Mouse (Mus musculus): ENCODE measurements around the gene Tspan14. TPM values are rescaled to one million over a fixed set of nuclear protein-coding genes. Genes with fewer than 3 reads are reported as not detected.

Gene Tspan14
- polyA plus RNA-seq, 1 experiment from 2014 or later: 72.7 TPM

GRCm38 (mm10) chr14:40935481-40935880 is 31.1 kb downstream of the Tspan14 start:
- no peak overlapping the region for H3K27ac ChIP-seq (replicated peaks; ENCODE audit: low read depth, low read length)
- H3K4me1 ChIP-seq (ENCODE audit: control insufficient read depth, insufficient read depth, low read length): peaks cover 12% of the 10 kb centered on the region; the same call in 1 of the 2 replicates
- H3K4me3 ChIP-seq (ENCODE audit: low read depth, low read length): no peak overlapping the region
- ATAC-seq (ENCODE audit: low read depth) (no peak), DNase-seq (ENCODE audit: low spot score) (no peak)
- no peak overlapping the region for H3K4me2 ChIP-seq (ENCODE audit: low read depth, low read length)
- no peaks in the 10 kb centered on the region for H3K9me3 ChIP-seq (ENCODE audit: control insufficient read depth, low read length)
- H3K36me3 ChIP-seq (ENCODE audit: control insufficient read depth, insufficient read depth, low read length): no peaks in the 10 kb centered on the region
- 92% methylated on average over 1 of the region's 1 CpGs for WGBS
- no peak overlapping the region for H3K9ac ChIP-seq (ENCODE audit: low read depth, low read length)
- H3K27me3 ChIP-seq (replicated peaks; ENCODE audit: control insufficient read depth, insufficient read depth, low read length): no peaks in the 10 kb centered on the region

- Histone ChIP-seq H3K27me3 (replicated peaks; ENCODE audit: control insufficient read depth, insufficient read depth, low read length) (no peaks in the 10 kb centered on the region), H3K36me3 (ENCODE audit: control insufficient read depth, insufficient read depth, low read length) (no peaks in the 10 kb centered on the region), H3K9me3 (ENCODE audit: control insufficient read depth, low read length) (no peaks in the 10 kb centered on the region), H3K9ac (ENCODE audit: low read depth, low read length) (no peak overlapping the region), H3K4me3 (ENCODE audit: low read depth, low read length) (no peak overlapping the region), H3K4me1 (ENCODE audit: control insufficient read depth, insufficient read depth, low read length) (peaks cover 13% of the 10 kb centered on the region; the same call in 1 of the 2 replicates), H3K27ac (replicated peaks; ENCODE audit: low read depth, low read length) (no peak overlapping the region), H3K4me2 (ENCODE audit: low read depth, low read length) (no peak overlapping the region)
- ATAC-seq (ENCODE audit: low read depth) (no peak), DNase-seq (ENCODE audit: low spot score) (no peak)
- WGBS: 88% methylated on average over 2 of the region's 2 CpGs
Observed at GRCm38 (mm10) chr14:40935054-40935453, 31.6 kb downstream of the Tspan14 start.

GRCm38 (mm10) chr14:40933328-40933727 is 33.3 kb downstream of the Tspan14 start:
- no peaks in the 10 kb centered on the region for H3K9me3 ChIP-seq (ENCODE audit: control insufficient read depth, low read length)
- DNase-seq (ENCODE audit: low spot score) (no peak), ATAC-seq (ENCODE audit: low read depth) (no peak)
- H3K9ac ChIP-seq (ENCODE audit: low read depth, low read length): no peak overlapping the region
- no peak overlapping the region for H3K4me3 ChIP-seq (ENCODE audit: low read depth, low read length)
- H3K36me3 ChIP-seq (ENCODE audit: control insufficient read depth, insufficient read depth, low read length): no peaks in the 10 kb centered on the region
- H3K27ac ChIP-seq (replicated peaks; ENCODE audit: low read depth, low read length): no peak overlapping the region
- peaks cover 15% of the 10 kb centered on the region; the same call in 1 of the 2 replicates for H3K4me1 ChIP-seq (ENCODE audit: control insufficient read depth, insufficient read depth, low read length)
- no peak overlapping the region for H3K4me2 ChIP-seq (ENCODE audit: low read depth, low read length)
- no peaks in the 10 kb centered on the region for H3K27me3 ChIP-seq (replicated peaks; ENCODE audit: control insufficient read depth, insufficient read depth, low read length)
- 79% methylated on average over 7 of the region's 7 CpGs for WGBS

GRCm38 (mm10) chr14:40932225-40932624 is 34.4 kb downstream of the Tspan14 start:
- no peaks in the 10 kb centered on the region for H3K36me3 ChIP-seq (ENCODE audit: control insufficient read depth, insufficient read depth, low read length)
- no peaks in the 10 kb centered on the region for H3K27me3 ChIP-seq (replicated peaks; ENCODE audit: control insufficient read depth, insufficient read depth, low read length)
- no peak for ATAC-seq (ENCODE audit: low read depth)
- 86% methylated on average over 9 of the region's 9 CpGs for WGBS
- no peak overlapping the region for H3K4me3 ChIP-seq (ENCODE audit: low read depth, low read length)
- no peaks in the 10 kb centered on the region for H3K9me3 ChIP-seq (ENCODE audit: control insufficient read depth, low read length)
- H3K27ac ChIP-seq (replicated peaks; ENCODE audit: low read depth, low read length): no peak overlapping the region
- H3K9ac ChIP-seq (ENCODE audit: low read depth, low read length): no peak overlapping the region
- H3K4me1 ChIP-seq (ENCODE audit: control insufficient read depth, insufficient read depth, low read length): peaks cover 19% of the 10 kb centered on the region; the same call in 1 of the 2 replicates
- no peak overlapping the region for H3K4me2 ChIP-seq (ENCODE audit: low read depth, low read length)
- DNase-seq (ENCODE audit: low spot score): no peak

- no peak overlapping the region for H3K9ac ChIP-seq (ENCODE audit: low read depth, low read length)
- H3K4me1 ChIP-seq (ENCODE audit: control insufficient read depth, insufficient read depth, low read length): peaks cover 19% of the 10 kb centered on the region; the same call in 1 of the 2 replicates
- 35% methylated on average over 3 of the region's 3 CpGs for WGBS
- H3K9me3 ChIP-seq (ENCODE audit: control insufficient read depth, low read length): no peaks in the 10 kb centered on the region
- H3K36me3 ChIP-seq (ENCODE audit: control insufficient read depth, insufficient read depth, low read length): no peaks in the 10 kb centered on the region
- no peak overlapping the region for H3K4me2 ChIP-seq (ENCODE audit: low read depth, low read length)
- no peak for DNase-seq (ENCODE audit: low spot score)
- H3K27ac ChIP-seq (replicated peaks; ENCODE audit: low read depth, low read length): no peak overlapping the region
- no peak overlapping the region for H3K4me3 ChIP-seq (ENCODE audit: low read depth, low read length)
- ATAC-seq (ENCODE audit: low read depth): no peak
- no peaks in the 10 kb centered on the region for H3K27me3 ChIP-seq (replicated peaks; ENCODE audit: control insufficient read depth, insufficient read depth, low read length)
Observed at GRCm38 (mm10) chr14:40931115-40931829, 35.3 kb downstream of the Tspan14 start.

GRCm38 (mm10) chr14:40929943-40930342 is 36.7 kb downstream of the Tspan14 start:
- DNase-seq (ENCODE audit: low spot score): no peak
- 86% methylated on average over 2 of the region's 2 CpGs for WGBS
- no peaks in the 10 kb centered on the region for H3K9me3 ChIP-seq (ENCODE audit: control insufficient read depth, low read length)
- H3K9ac ChIP-seq (ENCODE audit: low read depth, low read length): no peak overlapping the region
- no peaks in the 10 kb centered on the region for H3K36me3 ChIP-seq (ENCODE audit: control insufficient read depth, insufficient read depth, low read length)
- no peaks in the 10 kb centered on the region for H3K27me3 ChIP-seq (replicated peaks; ENCODE audit: control insufficient read depth, insufficient read depth, low read length)
- H3K27ac ChIP-seq (replicated peaks; ENCODE audit: low read depth, low read length): no peak overlapping the region
- no peak overlapping the region for H3K4me3 ChIP-seq (ENCODE audit: low read depth, low read length)
- H3K4me1 ChIP-seq (ENCODE audit: control insufficient read depth, insufficient read depth, low read length): peaks cover 19% of the 10 kb centered on the region; the same call in 1 of the 2 replicates
- no peak overlapping the region for H3K4me2 ChIP-seq (ENCODE audit: low read depth, low read length)
- ATAC-seq (ENCODE audit: low read depth): no peak

GRCm38 (mm10) chr14:40928897-40929296 is 37.7 kb downstream of the Tspan14 start:
- H3K36me3 ChIP-seq (ENCODE audit: control insufficient read depth, insufficient read depth, low read length): no peaks in the 10 kb centered on the region
- no peaks in the 10 kb centered on the region for H3K9me3 ChIP-seq (ENCODE audit: control insufficient read depth, low read length)
- H3K4me3 ChIP-seq (ENCODE audit: low read depth, low read length): no peak overlapping the region
- H3K27me3 ChIP-seq (replicated peaks; ENCODE audit: control insufficient read depth, insufficient read depth, low read length): no peaks in the 10 kb centered on the region
- ATAC-seq (ENCODE audit: low read depth): no peak
- no peak overlapping the region for H3K9ac ChIP-seq (ENCODE audit: low read depth, low read length)
- H3K4me2 ChIP-seq (ENCODE audit: low read depth, low read length): no peak overlapping the region
- 0 out of 2 replicates have a peak overlapping the region, but pooled peaks have one; percentile 1 for H3K27ac ChIP-seq (replicated peaks; ENCODE audit: low read depth, low read length)
- 72% methylated on average over 5 of the region's 5 CpGs for WGBS
- H3K4me1 ChIP-seq (ENCODE audit: control insufficient read depth, insufficient read depth, low read length): peaks cover 25% of the 10 kb centered on the region; the same call in 1 of the 2 replicates
- DNase-seq (ENCODE audit: low spot score): no peak

- H3K4me3 ChIP-seq (ENCODE audit: low read depth, low read length): no peak overlapping the region
- DNase-seq (ENCODE audit: low spot score) (no peak), ATAC-seq (ENCODE audit: low read depth) (no peak)
- H3K4me2 ChIP-seq (ENCODE audit: low read depth, low read length): no peak overlapping the region
- 70% methylated on average over 2 of the region's 2 CpGs for WGBS
- no peak overlapping the region for H3K9ac ChIP-seq (ENCODE audit: low read depth, low read length)
- no peaks in the 10 kb centered on the region for H3K9me3 ChIP-seq (ENCODE audit: control insufficient read depth, low read length)
- peaks cover 11% of the 10 kb centered on the region; the same call in 1 of the 2 replicates for H3K36me3 ChIP-seq (ENCODE audit: control insufficient read depth, insufficient read depth, low read length)
- H3K27me3 ChIP-seq (replicated peaks; ENCODE audit: control insufficient read depth, insufficient read depth, low read length): no peaks in the 10 kb centered on the region
- H3K27ac ChIP-seq (replicated peaks; ENCODE audit: low read depth, low read length): no peak overlapping the region
- peaks cover 25% of the 10 kb centered on the region; the same call in 1 of the 2 replicates for H3K4me1 ChIP-seq (ENCODE audit: control insufficient read depth, insufficient read depth, low read length)
Observed at GRCm38 (mm10) chr14:40927041-40927440, 39.6 kb downstream of the Tspan14 start.
